Mouse (Mus musculus): Measurements from ENCODE around the gene Selenop. TPM values are rescaled to one million over a fixed set of nuclear protein-coding genes. Genes with fewer than 3 reads are reported as not detected.

The Selenop gene
- polyA plus RNA-seq, 1 experiment from 2014 or later = 377 TPM

GRCm38 (mm10) chr15:3281737-3282136 is 13.4 kb downstream of the Selenop start:
- no peak overlapping the region for H3K9ac ChIP-seq (ENCODE audit: low read length)
- H3K36me3 ChIP-seq (ENCODE audit: control insufficient read depth, insufficient read depth, low read length) = peaks cover 4% of the 10 kb centered on the region; the same call in 1 of the 2 replicates
- WGBS = 89% methylated on average over 1 of the region's 1 CpGs
- H3K27ac ChIP-seq (ENCODE audit: low read length) = no peak overlapping the region
- H3K4me3 ChIP-seq (replicated peaks; ENCODE audit: low read length) = no peak overlapping the region
- H3K9me3 ChIP-seq (replicated peaks; ENCODE audit: control insufficient read depth, low read length) = no peaks in the 10 kb centered on the region
- H3K4me2 ChIP-seq (ENCODE audit: low read depth, low read length) = no peak overlapping the region
- H3K27me3 ChIP-seq (ENCODE audit: control insufficient read depth, insufficient read depth, low read length) = no peaks in the 10 kb centered on the region
- no peaks in the 10 kb centered on the region for H3K4me1 ChIP-seq (ENCODE audit: control insufficient read depth, insufficient read depth, low read length)
- ATAC-seq (ENCODE audit: insufficient read depth, low FRiP score) = no peak

DNA sequence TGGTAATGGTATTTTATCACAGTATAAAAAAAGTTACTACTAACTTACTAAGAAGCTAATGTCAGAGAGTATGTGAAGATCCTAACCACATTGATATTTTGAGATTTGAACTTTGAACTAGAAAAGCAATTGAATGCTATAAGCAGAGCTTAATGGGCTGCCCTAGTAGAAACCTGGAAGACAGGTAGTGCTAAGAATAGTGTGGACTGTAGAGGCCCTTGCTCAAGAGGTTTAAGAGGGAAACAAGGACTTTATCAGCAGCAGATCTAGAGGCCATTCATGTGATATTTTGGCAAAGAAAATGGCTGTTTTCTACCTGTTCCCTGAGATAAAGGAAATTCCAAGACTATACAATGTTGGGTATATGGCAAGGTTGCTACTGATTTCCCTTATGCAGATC is 17.7 kb downstream of the Selenop start:
- Histone ChIP-seq H3K4me3 (replicated peaks; ENCODE audit: low read length) (no peak overlapping the region), H3K36me3 (ENCODE audit: control insufficient read depth, insufficient read depth, low read length) (no peaks in the 10 kb centered on the region), H3K4me2 (ENCODE audit: low read depth, low read length) (no peak overlapping the region), H3K9me3 (replicated peaks; ENCODE audit: control insufficient read depth, low read length) (no peaks in the 10 kb centered on the region), H3K4me1 (ENCODE audit: control insufficient read depth, insufficient read depth, low read length) (no peaks in the 10 kb centered on the region), H3K27me3 (ENCODE audit: control insufficient read depth, insufficient read depth, low read length) (no peaks in the 10 kb centered on the region), H3K9ac (ENCODE audit: low read length) (no peak overlapping the region), H3K27ac (ENCODE audit: low read length) (no peak overlapping the region)
- no peak for ATAC-seq (ENCODE audit: insufficient read depth, low FRiP score)

GRCm38 (mm10) chr15:3290435-3290834 is 22.1 kb downstream of the Selenop start:
- H3K4me1 ChIP-seq (ENCODE audit: control insufficient read depth, insufficient read depth, low read length) = no peaks in the 10 kb centered on the region
- ATAC-seq (ENCODE audit: insufficient read depth, low FRiP score) = no peak
- H3K9ac ChIP-seq (ENCODE audit: low read length) = no peak overlapping the region
- no peaks in the 10 kb centered on the region for H3K27me3 ChIP-seq (ENCODE audit: control insufficient read depth, insufficient read depth, low read length)
- no peak overlapping the region for H3K27ac ChIP-seq (ENCODE audit: low read length)
- H3K9me3 ChIP-seq (replicated peaks; ENCODE audit: control insufficient read depth, low read length) = no peaks in the 10 kb centered on the region
- 73% methylated on average over 3 of the region's 3 CpGs for WGBS
- H3K4me3 ChIP-seq (replicated peaks; ENCODE audit: low read length) = no peak overlapping the region
- no peaks in the 10 kb centered on the region for H3K36me3 ChIP-seq (ENCODE audit: control insufficient read depth, insufficient read depth, low read length)
- no peak overlapping the region for H3K4me2 ChIP-seq (ENCODE audit: low read depth, low read length)

DNA sequence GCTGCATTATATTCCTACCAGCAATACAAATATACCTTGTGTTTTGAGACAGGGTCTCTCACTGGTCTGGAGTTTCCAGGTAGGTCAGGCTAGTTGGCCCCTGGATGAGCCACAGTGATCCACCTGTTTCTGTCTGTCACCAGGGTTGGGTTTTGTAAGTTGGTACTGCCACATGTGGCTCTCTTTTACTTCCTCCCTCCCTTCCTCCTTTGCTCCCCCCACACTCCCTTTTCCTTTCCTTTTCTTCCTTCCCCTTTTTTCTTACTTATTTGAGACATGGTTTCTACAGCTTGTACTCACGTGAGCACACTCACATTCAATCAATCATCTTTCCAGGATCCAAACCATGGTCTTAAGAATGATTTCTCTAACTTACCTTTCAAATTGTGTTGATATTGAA is 25.1 kb downstream of the Selenop start:
- Histone ChIP-seq H3K27me3 (ENCODE audit: control insufficient read depth, insufficient read depth, low read length) (no peaks in the 10 kb centered on the region), H3K4me3 (replicated peaks; ENCODE audit: low read length) (no peak overlapping the region), H3K4me1 (ENCODE audit: control insufficient read depth, insufficient read depth, low read length) (no peaks in the 10 kb centered on the region), H3K36me3 (ENCODE audit: control insufficient read depth, insufficient read depth, low read length) (no peaks in the 10 kb centered on the region), H3K9ac (ENCODE audit: low read length) (no peak overlapping the region), H3K9me3 (replicated peaks; ENCODE audit: control insufficient read depth, low read length) (no peaks in the 10 kb centered on the region), H3K27ac (ENCODE audit: low read length) (no peak overlapping the region), H3K4me2 (ENCODE audit: low read depth, low read length) (no peak overlapping the region)
- no peak for ATAC-seq (ENCODE audit: insufficient read depth, low FRiP score)
- WGBS = 63% methylated on average over 1 of the region's 1 CpGs

- ATAC-seq (ENCODE audit: insufficient read depth, low FRiP score) = no peak
- 67% methylated on average over 1 of the region's 1 CpGs for WGBS
- Histone ChIP-seq H3K9ac (ENCODE audit: low read length) (no peak overlapping the region), H3K4me2 (ENCODE audit: low read depth, low read length) (no peak overlapping the region), H3K9me3 (replicated peaks; ENCODE audit: control insufficient read depth, low read length) (no peaks in the 10 kb centered on the region), H3K27me3 (ENCODE audit: control insufficient read depth, insufficient read depth, low read length) (no peaks in the 10 kb centered on the region), H3K27ac (ENCODE audit: low read length) (no peak overlapping the region), H3K4me3 (replicated peaks; ENCODE audit: low read length) (no peak overlapping the region), H3K4me1 (ENCODE audit: control insufficient read depth, insufficient read depth, low read length) (no peaks in the 10 kb centered on the region), H3K36me3 (ENCODE audit: control insufficient read depth, insufficient read depth, low read length) (no peaks in the 10 kb centered on the region)
These were observed 27.6 kb downstream of the Selenop start for GRCm38 (mm10) chr15:3295986-3296385.

DNA sequence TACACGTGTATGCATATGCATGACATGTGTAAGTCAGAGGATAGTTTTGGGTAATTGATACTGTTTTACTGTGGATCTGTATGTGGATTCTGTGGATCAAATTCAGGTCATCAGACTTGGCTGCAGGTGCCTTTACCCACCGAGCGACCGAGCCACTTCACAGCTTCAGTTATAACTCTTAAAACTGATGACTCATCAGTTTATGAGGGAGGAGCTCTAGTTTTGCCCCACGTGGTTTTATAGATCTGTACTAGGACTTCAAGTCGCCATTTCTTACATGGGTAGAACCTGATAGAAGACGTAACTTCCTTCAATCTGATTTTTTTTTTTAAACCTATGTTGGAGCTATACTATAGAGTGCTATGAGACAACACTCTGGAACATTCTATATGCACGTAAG is 29.3 kb downstream of the Selenop start:
- ATAC-seq (ENCODE audit: insufficient read depth, low FRiP score) = no peak

DNA sequence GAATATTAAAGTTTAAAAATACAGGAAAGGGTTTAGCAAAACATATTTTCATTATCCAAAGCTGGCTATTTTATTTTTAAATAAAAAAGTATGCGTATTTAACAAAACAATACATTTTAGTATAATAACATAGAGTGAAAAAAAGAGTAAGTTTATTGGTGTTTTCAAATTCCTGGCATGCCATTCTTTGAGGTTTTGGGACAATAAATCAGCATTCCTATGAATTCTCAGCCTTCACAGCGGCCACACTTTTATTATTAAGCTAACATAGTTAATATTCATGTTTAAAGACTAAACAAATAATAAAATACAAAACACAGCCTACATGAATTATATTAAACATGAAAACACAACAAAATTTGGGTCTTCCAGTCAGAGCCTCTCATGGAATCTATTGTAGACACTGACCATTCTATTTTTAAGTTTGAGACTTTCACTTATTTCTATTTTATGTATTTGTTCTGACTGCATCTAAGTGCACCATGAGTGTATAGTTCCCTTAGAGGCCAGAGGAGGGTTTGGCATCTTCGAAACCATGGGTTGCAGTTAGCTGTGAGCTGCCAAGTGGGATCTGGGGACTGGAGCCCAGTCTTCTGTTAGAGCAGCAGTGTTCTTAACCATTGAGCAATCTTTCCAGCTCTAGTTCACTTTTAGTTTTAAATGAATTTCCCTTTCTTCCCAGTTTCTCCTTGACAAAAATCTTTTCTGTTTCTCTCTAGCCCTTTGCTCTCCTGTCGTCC is 32.2 kb downstream of the Selenop start:
- 68% methylated on average over 4 of the region's 4 CpGs for WGBS
- Histone ChIP-seq H3K9me3 (replicated peaks; ENCODE audit: control insufficient read depth, low read length) (no peaks in the 10 kb centered on the region), H3K27me3 (ENCODE audit: control insufficient read depth, insufficient read depth, low read length) (no peaks in the 10 kb centered on the region), H3K9ac (ENCODE audit: low read length) (no peak overlapping the region), H3K27ac (ENCODE audit: low read length) (no peak overlapping the region), H3K4me1 (ENCODE audit: control insufficient read depth, insufficient read depth, low read length) (no peaks in the 10 kb centered on the region), H3K36me3 (ENCODE audit: control insufficient read depth, insufficient read depth, low read length) (no peaks in the 10 kb centered on the region), H3K4me3 (replicated peaks; ENCODE audit: low read length) (no peak overlapping the region), H3K4me2 (ENCODE audit: low read depth, low read length) (no peak overlapping the region)
- ATAC-seq (ENCODE audit: insufficient read depth, low FRiP score) = no peak

More for the DNA sequence above, 29.3 kb downstream of the Selenop start:
- no peak overlapping the region for H3K4me2 ChIP-seq (ENCODE audit: low read depth, low read length)
- H3K9me3 ChIP-seq (replicated peaks; ENCODE audit: control insufficient read depth, low read length) = no peaks in the 10 kb centered on the region
- H3K9ac ChIP-seq (ENCODE audit: low read length) = no peak overlapping the region
- 78% methylated on average over 8 of the region's 8 CpGs for WGBS
- no peaks in the 10 kb centered on the region for H3K4me1 ChIP-seq (ENCODE audit: control insufficient read depth, insufficient read depth, low read length)
- no peak overlapping the region for H3K27ac ChIP-seq (ENCODE audit: low read length)
- H3K36me3 ChIP-seq (ENCODE audit: control insufficient read depth, insufficient read depth, low read length) = no peaks in the 10 kb centered on the region
- no peaks in the 10 kb centered on the region for H3K27me3 ChIP-seq (ENCODE audit: control insufficient read depth, insufficient read depth, low read length)
- H3K4me3 ChIP-seq (replicated peaks; ENCODE audit: low read length) = no peak overlapping the region

DNA sequence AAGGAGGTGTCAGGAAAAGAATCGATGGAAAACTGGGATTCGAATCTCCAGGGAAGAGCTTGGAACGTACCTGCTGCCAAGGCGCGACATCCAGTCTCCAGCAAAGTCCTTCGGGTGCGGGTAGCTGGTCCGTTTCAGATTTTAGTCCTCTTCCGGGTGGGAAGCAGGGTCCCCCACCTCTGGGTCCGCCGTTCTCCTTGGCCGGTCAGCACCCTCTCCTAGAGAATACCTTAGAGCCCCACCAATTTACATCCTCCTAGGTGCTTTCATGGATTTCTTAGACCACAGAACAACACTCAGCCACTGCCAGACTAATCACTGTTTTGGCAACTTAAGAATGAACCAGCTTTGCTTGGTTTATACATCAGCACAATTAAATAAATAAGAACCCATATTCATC is 35.1 kb downstream of the Selenop start, which contains the start of gene Ccdc152:
TSS of gene Ccdc152 (minus strand) at position 101 of the 400 bp plus-strand sequence.
- Histone ChIP-seq H3K36me3 (ENCODE audit: control insufficient read depth, insufficient read depth, low read length) (no peaks in the 10 kb centered on the region), H3K9ac (ENCODE audit: low read length) (no peak within 1 kb of the TSS), H3K27me3 (ENCODE audit: control insufficient read depth, insufficient read depth, low read length) (no peaks in the 10 kb centered on the region), H3K4me2 (ENCODE audit: low read depth, low read length) (no peak within 1 kb of the TSS), H3K9me3 (replicated peaks; ENCODE audit: control insufficient read depth, low read length) (no peaks in the 10 kb centered on the region), H3K27ac (ENCODE audit: low read length) (no peak within 1 kb of the TSS), H3K4me3 (replicated peaks; ENCODE audit: low read length) (no peak within 1 kb of the TSS), H3K4me1 (ENCODE audit: control insufficient read depth, insufficient read depth, low read length) (no peaks in the 10 kb centered on the region)
- no peak for ATAC-seq (ENCODE audit: insufficient read depth, low FRiP score)
- 89% methylated on average over 12 of the region's 12 CpGs for WGBS

DNA sequence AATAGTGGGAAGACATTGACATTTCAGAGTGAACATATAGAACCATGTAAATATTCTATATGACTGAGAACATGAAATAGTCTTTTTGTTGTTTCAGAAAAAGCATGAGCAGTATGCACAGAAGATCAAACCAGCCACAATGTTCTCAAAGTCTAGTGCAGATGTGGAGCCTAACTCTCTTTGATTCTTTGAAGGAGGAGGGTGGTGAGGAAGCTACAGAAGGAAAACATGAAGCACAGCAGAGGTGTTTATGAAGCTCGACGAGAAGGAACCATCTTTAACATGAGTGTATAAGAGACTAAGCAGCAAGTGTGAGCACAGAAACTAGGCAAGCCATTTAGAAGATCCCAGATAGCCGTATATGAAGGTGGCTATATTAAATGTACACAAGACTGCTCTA is 41.5 kb downstream of the Selenop start:
- no peak overlapping the region for H3K9ac ChIP-seq (ENCODE audit: low read length)
- no peak overlapping the region for H3K4me3 ChIP-seq (replicated peaks; ENCODE audit: low read length)
- H3K27me3 ChIP-seq (ENCODE audit: control insufficient read depth, insufficient read depth, low read length) = no peaks in the 10 kb centered on the region
- H3K27ac ChIP-seq (ENCODE audit: low read length) = no peak overlapping the region
- no peaks in the 10 kb centered on the region for H3K4me1 ChIP-seq (ENCODE audit: control insufficient read depth, insufficient read depth, low read length)
- H3K9me3 ChIP-seq (replicated peaks; ENCODE audit: control insufficient read depth, low read length) = no peaks in the 10 kb centered on the region
- no peaks in the 10 kb centered on the region for H3K36me3 ChIP-seq (ENCODE audit: control insufficient read depth, insufficient read depth, low read length)
- no peak overlapping the region for H3K4me2 ChIP-seq (ENCODE audit: low read depth, low read length)
- no peak for ATAC-seq (ENCODE audit: insufficient read depth, low FRiP score)
- 83% methylated on average over 3 of the region's 3 CpGs for WGBS

Measured in stomach, embryonic 16.5 days (tissue).